Mouse (Mus musculus) testis, adult 2 months (tissue): ENCODE results near the gene Lysmd3. TPM values are rescaled to one million over a fixed set of nuclear protein-coding genes. Genes with fewer than 3 reads are reported as not detected.
"Not testable (repeated sequence)": the region's sequence is repeated elsewhere in the genome, so short reads cannot be mapped to it uniquely, and the experiment has no call there.

Source experiments
- H3K27ac ChIP-seq: fragments of 200-500 bp; 2 replicates; pipeline ENCODE4 v1.5.1; 2012; ENCODE audit warnings: low read depth, low read length; ENCODE audit not compliant: control insufficient read depth, insufficient read depth
- H3K27me3 ChIP-seq: fragments of 200-500 bp; 2 replicates; pipeline ENCODE4 v1.6.1; 2012; ENCODE audit warnings: mild to moderate bottlenecking, low read length, moderate library complexity; ENCODE audit not compliant: control insufficient read depth, insufficient read depth
- H3K36me3 ChIP-seq: fragments of 200-500 bp; 2 replicates; pipeline ENCODE4 v1.6.1; 2012; ENCODE audit warnings: mild to moderate bottlenecking, low read length; ENCODE audit not compliant: control insufficient read depth, insufficient read depth
- H3K4me1 ChIP-seq: fragments of 200-500 bp; 2 replicates; pipeline ENCODE4 v1.6.1; 2012; ENCODE audit warnings: low read length; ENCODE audit not compliant: control insufficient read depth, insufficient read depth
- H3K4me3 ChIP-seq: fragments of 200-500 bp; 2 replicates; pipeline ENCODE4 v1.5.1; 2012; ENCODE audit warnings: low read depth, mild to moderate bottlenecking, low read length, moderate library complexity, mixed read lengths; ENCODE audit not compliant: control insufficient read depth
- CTCF ChIP-seq: fragments of 200-500 bp; IDR thresholded peaks from 2 replicates; pipeline ENCODE4 v1.5.1; 2012; ENCODE audit warnings: low read depth, mild to moderate bottlenecking, inconsistent platforms, low read length, moderate library complexity; ENCODE audit not compliant: control insufficient read depth, insufficient read depth, insufficient replicate concordance
- POLR2A ChIP-seq: fragments of 200-500 bp; IDR thresholded peaks from 2 replicates; pipeline ENCODE4 v1.6.1; 2012; ENCODE audit warnings: low read depth, mild to moderate bottlenecking, inconsistent platforms, low read length, moderate library complexity; ENCODE audit not compliant: control insufficient read depth
- polyA plus RNA-seq: library from polyadenylated mRNA; depleted of rRNA; stranded (reverse); fragments of >200 nt; gene quantifications from 2 replicates; pipeline ENCODE4 v1.2.3, GENCODE M21; 2012

The Lysmd3 gene
- polyA plus RNA-seq, 1 experiment = 3.1 TPM

DNA sequence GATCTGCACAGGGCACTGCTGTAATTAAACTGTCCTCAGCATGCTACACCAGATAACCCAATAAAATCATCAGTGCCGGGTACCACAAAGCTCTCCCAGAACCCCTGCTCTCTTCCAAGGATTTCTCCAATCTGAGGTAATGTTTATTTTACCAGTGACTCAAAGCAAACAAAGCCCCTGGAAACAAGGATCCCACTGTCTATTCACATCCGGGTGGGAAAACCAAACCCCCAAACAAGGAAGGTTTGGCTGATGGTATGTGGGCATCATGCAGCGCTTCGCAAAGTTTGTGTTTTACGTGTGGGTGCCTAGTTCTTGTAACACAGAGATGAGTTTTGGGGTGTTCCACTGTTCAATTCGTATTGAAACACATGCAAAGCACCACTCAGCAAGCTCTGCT is 16.6 kb upstream of the Lysmd3 start:
- Histone ChIP-seq H3K36me3 (no peaks in the 10 kb centered on the region), H3K27ac (no peak overlapping the region), H3K4me3 (no peak overlapping the region), H3K27me3 (no peaks in the 10 kb centered on the region), H3K4me1 (no peaks in the 10 kb centered on the region)
- TF ChIP-seq POLR2A = no peak
- no peak for TF ChIP-seq CTCF

DNA sequence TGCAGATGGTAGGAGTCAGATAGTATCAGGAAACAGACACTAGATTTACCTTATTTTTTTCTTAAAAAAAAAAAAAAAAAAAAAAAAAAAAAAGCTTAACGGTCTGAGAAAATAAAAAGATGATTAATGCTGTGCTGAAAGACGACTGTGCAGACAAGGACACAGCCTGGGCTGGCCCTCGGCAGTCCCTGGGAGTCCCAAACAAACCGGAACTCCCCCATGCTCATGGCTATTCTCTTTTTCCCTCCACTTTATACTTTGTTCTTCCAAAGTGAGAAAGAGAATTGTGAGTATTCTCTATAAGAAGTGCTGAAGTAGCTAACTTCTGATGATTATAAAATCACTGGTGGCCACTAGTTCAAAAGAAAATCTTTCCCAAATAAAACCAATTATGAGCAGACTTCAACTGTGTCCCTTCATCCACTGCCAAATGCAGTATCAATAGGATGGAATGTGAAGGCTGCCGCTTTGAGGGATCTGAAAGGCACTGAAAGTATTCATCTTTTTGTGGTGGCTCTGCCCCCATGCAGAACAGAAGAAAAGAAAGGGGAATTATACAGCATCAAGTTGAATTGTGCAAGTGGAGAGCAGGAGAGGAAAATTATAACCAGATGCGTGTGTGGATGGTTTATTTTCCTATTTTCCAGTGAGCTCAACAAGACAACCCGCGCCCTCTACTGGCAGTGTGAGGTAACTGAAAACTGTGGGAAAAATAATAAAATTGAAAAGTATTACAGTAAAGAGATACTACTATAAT is 16.0 kb upstream of the Lysmd3 start:
- no peak for TF ChIP-seq CTCF
- TF ChIP-seq POLR2A = no peak
- H3K27me3 ChIP-seq = no peaks in the 10 kb centered on the region
- H3K36me3 ChIP-seq = no peaks in the 10 kb centered on the region
- no peaks in the 10 kb centered on the region for H3K4me1 ChIP-seq
- H3K4me3 ChIP-seq = no peak overlapping the region
- no peak overlapping the region for H3K27ac ChIP-seq

DNA sequence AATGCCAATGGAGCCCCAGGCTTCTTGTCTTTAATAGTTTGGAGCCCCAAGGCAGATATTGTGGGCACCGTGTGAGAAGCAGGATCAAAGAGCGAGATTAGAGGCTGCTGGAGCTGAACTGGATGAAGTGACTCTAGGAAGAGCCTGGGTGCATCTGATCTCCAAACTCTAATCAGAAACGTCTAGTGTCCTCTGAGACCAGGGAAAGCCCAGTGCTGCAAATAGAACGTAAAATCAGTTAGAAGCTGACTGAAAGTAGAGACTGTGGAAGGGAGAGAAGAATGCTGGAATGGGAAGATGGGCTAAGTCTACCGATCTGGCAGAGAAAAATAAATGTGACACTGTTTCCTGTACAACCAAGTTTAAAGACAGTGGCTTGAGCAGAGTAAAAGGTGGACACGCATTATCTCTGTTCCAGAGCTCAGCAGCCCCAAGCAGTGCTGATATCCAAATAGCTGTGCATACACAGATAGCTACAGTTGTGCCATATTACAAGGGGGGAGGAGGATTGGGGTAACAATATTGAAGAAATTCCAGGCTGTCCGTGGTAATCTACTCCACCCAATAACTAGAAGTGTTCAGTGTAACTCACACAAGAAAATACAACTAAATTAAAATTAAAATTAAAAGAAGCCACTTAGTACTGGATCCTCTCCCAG is 14.8 kb upstream of the Lysmd3 start:
- no peak overlapping the region for H3K4me3 ChIP-seq
- H3K4me1 ChIP-seq = no peaks in the 10 kb centered on the region
- H3K27me3 ChIP-seq = no peaks in the 10 kb centered on the region
- H3K36me3 ChIP-seq = no peaks in the 10 kb centered on the region
- no peak overlapping the region for H3K27ac ChIP-seq
- TF ChIP-seq CTCF = no peak
- TF ChIP-seq POLR2A = no peak

DNA sequence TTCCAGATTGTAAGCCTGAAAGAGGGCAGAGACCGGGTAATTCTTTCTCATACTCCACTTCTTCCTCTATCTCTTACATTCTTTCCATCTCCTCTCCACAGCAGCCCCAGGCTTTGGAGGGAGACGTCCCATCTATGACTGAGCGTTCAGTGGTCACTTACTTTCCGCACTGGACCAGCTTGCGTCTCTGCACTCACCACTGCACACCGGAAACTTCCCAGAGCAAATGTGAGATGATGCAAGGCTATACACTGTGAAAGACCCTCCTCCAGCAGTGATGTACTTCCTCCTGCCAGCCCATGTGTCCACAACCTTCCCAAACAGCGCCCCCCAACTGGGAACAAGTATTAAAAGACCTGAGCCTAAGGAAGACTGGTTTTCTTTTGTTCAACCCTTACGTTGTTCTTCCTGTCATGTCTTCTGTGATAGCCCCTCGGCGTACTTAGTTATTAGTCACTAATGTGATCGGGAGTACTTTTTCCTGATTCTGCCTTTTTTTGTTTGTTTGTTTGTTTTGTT is 13.4 kb upstream of the Lysmd3 start:
- Histone ChIP-seq H3K27ac (no peak overlapping the region), H3K36me3 (no peaks in the 10 kb centered on the region), H3K27me3 (no peaks in the 10 kb centered on the region), H3K4me1 (no peaks in the 10 kb centered on the region), H3K4me3 (peak overlapping the region; percentile 3; the same call in 1 of the 2 replicates)
- no peak for TF ChIP-seq POLR2A
- no peak for TF ChIP-seq CTCF

DNA sequence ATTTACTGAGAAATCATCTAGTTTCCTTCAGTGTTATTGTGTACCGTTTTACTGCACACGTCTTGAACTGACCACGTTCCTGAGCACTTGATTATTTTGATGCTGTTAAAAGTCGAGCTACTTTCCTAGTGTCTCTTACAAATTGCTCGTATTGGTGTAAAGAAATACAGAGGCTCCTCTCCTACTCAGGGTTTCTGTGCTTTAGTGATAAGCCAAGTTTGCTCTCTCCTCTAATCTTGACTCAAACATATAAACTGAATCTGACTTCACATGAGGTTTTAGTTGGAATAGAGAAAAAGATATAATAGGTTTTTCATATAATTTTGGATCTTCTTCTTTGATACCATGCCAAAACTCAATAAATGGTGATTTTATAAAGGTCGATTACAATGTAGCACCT is 11.1 kb upstream of the Lysmd3 start:
- Histone ChIP-seq H3K4me1 (no peaks in the 10 kb centered on the region), H3K27me3 (no peaks in the 10 kb centered on the region), H3K27ac (no peak overlapping the region), H3K36me3 (no peaks in the 10 kb centered on the region), H3K4me3 (no peak overlapping the region)
- TF ChIP-seq CTCF (no peak), POLR2A (no peak)

DNA sequence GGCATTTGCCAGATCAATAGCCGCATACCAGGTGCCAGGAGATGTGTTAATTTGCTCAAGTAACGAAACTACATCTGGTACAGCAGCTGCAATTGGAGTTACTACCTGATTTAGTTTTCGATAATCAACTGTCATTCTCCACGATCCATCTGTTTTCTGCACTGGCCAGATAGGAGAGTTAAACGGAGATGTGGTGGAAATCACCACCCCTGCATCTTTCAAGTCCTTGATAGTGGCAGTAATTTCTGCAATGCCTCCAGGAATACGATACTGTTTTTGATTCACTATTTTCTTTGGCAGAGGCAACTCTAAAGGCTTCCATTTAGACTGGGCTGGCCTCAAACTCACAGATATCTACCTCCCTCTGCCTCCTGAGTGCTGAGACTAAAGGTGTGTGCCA is 7.1 kb upstream of the Lysmd3 start:
- not testable (repeated sequence) for H3K27me3 ChIP-seq, H3K36me3 ChIP-seq, H3K4me3 ChIP-seq, H3K4me1 ChIP-seq, H3K27ac ChIP-seq

DNA sequence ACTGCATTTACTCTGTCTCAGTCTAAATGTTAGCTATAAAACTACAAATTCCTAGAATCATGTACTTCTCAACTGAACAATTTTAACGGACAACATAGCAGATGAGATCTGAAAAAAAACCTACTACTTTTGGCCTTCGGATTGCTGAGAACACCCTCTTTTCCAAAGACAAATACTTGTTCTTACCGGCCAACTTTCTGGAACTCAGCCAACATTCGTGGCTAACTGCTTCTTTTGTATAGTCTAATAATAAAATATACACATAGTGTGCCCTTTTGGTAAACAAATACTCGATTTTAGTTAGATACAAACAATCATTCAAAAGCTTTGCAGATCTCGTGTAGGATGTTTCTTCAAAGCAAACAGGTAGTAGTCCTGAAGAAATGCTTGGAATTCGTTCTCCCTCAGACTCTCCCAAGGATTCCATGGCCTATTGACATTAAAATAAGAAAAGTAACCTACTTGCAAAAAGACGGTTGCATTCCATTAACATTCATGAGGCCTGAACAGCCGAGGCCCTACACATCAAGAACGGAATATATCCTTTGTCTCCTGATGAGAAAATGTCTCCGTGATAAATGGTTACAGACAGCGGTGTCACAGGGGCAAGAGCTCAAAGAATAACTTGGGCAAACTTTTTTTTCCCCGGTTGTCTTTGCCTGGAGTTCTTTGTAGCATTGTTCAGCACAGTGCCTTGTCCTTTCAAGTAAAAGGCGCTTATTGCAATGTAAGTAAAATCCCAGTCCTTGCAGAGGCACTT is 1.2 kb upstream of the Lysmd3 start:
- peak overlapping the region; percentile 0; the same call in 1 of the 2 replicates for H3K27ac ChIP-seq
- H3K4me3 ChIP-seq = no peak overlapping the region
- H3K36me3 ChIP-seq = no peaks in the 10 kb centered on the region
- peaks cover 5% of the 10 kb centered on the region for H3K4me1 ChIP-seq
- TF ChIP-seq CTCF (no peak), POLR2A (no peak)
- H3K27me3 ChIP-seq = no peaks in the 10 kb centered on the region
